Mouse (Mus musculus): ENCODE measurements at regions not wholly inside any gene's neighbourhood (a gene's known extent, or its start where the extent isn't known, plus 50 kb on each side); places are given as distances from the start of the nearest gene placed in this dataset.
A peak's percentile ranks its signal among the peaks of the same experiment; 100 is the strongest.

- DNase-seq, result no peak
Measured at GRCm38 (mm10) chr12:90946528-90946918, 208.3 kb upstream of the Dio2 start.

GRCm38 (mm10) chr12:90945743-90946527 lies 207.7 kb upstream of the Dio2 start:
- no peak for DNase-seq

GRCm38 (mm10) chr12:90932684-90933083 lies 194.4 kb upstream of the Dio2 start:
- DNase-seq, result no peak

GRCm38 (mm10) chr12:90932201-90932600 lies 194.0 kb upstream of the Dio2 start:
- no peak for DNase-seq

- no peak for DNase-seq
Measured at GRCm38 (mm10) chr12:90930091-90930715, 192.0 kb upstream of the Dio2 start.

DNA sequence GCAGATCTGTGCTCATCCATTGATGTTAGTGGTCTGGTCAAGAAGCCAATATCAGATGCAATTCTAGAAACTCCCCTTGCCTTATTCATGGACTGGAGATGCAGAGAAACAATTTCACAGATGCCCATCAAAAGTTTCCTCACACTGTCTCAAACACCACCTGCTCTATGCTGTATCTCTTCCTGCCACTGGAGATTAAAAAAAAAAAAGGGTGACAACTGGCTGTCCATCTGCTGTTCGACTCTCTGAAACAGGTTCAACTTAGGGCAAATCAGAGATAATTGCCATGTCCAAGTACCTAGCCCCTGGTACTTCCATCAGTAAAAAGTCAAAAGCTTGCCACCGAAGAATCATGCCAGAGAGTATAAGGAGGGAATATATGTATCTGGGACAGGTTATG lies 185.4 kb upstream of the Dio2 start:
- no peak for DNase-seq

DNA sequence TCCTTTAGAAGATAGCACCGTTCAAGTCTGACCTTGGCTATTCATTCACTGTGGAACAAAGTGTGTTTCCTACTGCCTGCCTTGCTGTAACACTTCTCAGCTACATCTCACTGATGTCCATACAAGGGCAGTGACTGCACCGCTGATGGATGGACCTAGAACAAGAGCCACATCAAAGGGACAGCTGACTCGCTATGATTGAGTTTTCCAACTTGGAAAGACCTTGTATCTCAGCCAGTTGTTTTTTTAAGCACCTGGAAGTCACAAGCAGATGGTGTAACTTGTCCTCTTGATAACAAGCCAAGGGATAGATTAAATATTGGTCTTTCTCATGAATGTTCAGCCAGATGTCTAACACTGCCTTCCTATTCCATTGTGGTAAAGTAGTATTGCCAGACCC lies 184.9 kb upstream of the Dio2 start:
- no peak for DNase-seq

DNA sequence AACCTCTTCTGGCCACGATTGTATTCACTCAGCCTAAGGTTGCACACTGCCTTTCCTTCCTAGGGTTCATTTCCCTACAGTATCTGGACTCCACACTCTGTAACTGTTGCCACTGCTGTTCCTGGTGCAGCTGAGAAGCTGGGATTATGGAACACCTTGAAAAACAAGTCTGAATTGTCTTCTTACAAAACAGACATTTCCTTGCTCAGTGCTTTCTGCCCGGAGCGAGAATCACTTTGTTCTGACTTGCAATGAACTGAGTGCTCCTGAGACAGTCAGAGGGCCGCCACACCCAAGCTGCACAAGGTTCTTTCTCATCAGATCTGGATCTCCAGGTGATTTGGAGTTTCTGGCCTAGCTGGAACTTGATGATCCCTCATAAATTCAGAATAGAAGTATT lies 183.0 kb upstream of the Dio2 start:
- DNase-seq, result no peak

DNA sequence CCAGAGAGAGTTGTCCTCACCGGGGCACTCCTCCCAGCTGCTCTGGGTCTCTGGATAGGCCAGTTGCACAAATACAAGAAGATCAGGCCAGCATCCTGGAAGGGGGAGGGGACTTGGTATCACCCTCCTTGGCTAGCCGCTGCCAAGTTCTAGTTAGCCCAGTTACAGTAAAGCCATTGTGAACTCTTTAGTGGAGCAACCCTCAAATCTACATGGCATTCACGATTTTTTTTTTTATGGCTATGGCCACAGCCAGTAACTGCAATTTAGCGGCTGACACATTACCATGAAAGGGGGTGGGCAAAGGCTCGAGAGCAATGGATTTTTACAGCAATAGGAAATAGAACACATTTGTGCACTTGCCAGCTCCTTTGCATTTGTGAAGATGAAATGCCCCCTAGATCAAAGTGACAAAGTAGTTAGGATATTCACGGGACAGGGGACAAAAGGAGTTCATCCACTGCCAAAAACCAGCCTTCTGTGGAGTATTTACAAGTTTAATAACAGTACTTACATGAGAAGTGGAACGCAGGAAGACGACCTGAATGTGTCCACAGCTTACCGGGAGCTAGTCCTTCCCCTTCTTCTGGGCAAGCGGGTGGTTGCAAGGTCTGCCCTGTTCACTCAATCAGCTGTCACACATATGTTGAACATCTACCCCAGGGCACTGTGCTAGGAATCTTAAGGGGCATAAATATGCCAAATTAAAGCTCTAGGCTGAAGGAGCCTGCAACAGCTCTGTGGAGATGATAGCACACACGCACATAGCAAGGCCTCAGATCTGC lies 177.9 kb upstream of the Dio2 start:
- DNase-seq, result no peak

DNA sequence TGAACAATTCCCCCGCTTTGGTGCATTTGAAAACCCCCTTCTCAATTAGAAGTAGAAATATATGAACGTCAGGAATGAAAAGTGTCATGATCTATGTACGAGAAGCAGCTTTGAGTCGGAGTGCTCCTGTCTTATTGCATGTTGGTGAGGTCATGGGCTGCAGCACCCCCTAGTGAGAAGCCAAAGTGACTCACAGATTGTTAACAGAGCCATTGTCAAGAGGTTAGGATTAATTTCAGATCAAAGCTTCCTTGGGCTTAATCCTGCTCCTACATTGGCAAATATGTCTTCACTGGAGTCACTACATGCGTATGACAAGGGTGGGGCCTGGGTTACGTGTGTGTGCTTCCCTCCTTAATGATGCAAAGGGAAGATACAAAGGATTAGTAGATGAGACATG lies 165.8 kb upstream of the Dio2 start:
- DNase-seq, result peak; percentile 12

DNA sequence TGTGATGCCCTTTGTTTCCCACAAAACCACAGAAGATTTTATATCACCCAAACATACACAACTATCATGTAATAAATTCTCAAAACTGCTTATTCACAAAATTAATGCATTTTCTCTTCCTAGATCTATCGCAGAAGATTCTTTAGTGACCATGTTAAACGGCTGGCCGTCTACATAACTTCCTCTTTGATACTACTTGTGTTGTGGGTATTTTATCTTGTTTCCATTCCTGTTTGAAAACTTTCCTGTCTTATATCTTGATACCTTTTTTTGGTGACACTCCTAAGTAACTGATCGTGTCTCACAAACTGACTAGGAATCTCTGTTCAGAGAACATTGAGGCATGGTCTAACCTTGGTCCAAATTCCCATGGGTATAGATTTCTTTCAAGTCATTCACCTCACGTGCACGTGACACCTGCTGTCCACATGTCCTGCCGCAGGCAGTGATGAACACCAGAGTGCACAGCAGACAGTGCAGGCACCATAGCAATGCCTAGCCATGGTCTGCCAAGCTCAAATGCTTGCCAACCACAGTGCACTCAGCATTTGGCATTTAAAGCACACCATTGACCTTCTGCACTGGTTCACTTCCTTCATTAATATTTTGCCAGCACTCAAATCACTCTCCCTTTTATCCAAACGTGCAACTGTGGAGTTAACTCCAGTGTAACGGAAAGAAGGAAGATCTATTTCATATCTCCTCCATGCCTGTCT lies 155.6 kb upstream of the Dio2 start:
- no peak for DNase-seq

GRCm38 (mm10) chr12:90876230-90877005 lies 138.2 kb upstream of the Dio2 start:
- no peak for DNase-seq

DNA sequence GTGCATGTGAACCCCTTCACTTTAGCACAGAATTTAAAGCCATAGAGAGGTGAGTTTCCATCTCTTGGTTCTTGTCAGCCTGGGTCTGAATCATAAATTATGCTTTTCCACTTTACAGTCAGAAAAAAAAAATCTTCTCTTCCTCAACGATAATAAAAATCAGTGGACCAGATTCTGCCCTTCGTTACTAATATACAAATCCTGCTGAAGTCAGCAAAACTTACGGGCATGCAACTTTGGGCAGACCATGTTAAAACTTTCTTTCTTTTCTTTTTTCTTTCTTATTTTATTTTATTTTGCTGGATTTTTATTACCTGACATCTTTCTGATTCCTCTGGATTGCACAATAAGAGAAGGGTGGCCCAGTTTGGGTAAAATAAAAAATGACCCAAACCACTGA lies 136.6 kb upstream of the Dio2 start:
- no peak for DNase-seq

- DNase-seq, result no peak
Measured at GRCm38 (mm10) chr12:90873959-90874358, 135.7 kb upstream of the Dio2 start.

DNA sequence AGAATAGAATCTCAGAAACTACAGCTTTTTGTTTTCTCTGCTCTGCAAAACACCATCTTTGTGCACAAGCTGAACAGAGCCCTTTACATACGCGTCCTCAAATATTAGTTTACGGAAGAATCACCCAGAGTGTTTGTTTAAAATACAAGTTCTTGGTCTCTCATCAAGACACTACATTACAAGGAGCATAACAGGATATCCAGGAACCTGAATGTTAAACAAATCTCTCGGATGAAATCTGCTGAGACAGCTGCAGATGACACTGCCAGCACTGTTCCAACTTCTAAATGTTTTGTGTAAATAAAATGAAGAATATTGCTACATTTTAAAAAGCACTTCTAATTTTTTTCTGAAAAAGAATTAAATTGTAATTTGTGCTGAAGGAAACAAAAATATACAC lies 128.4 kb upstream of the Dio2 start:
- no peak for DNase-seq

GRCm38 (mm10) chr12:90862632-90863031 lies 124.4 kb upstream of the Dio2 start:
- no peak for DNase-seq

- DNase-seq, result no peak
Measured at GRCm38 (mm10) chr12:90857746-90858145, 119.5 kb upstream of the Dio2 start.

- no peak for DNase-seq
Measured at GRCm38 (mm10) chr12:90810666-90811065, 72.4 kb upstream of the Dio2 start.

DNA sequence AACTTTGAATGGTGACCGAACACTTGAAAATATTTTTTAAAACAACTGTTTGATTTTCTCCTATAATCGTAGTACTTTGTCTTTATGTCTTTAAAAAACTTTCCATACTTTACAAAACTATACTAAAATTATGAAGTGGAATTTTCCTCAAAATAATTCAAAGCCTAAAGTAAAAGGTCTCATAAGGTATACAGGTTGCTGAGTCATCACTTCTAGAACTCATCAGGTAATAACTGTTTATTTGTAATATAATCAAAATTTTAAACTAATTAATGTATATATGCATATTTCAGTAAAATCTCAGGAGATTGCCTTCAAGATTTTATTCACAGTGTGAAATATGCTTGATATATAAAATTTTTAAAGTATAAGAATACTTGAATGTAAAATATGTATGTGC lies 52.3 kb upstream of the Dio2 start:
- no peak for DNase-seq

All from adrenal gland, adult 8-10 months (tissue).